Mouse (Mus musculus) hematopoietic stem cell, adult 5-6 weeks (primary cell): ENCODE results near the gene Rnasel. TPM values are rescaled to one million over a fixed set of nuclear protein-coding genes. Genes with fewer than 3 reads are reported as not detected.
A peak's percentile ranks its signal among the peaks of the same experiment; 100 is the strongest.

Experiments used
- ATAC-seq, 2 experiments: fragments of 125-278 bp in 1 of 2; replicated peaks in 1 of 2; 2 replicates each; pipeline ENCODE4 v1.8.0; 2016 to 2017; ENCODE audit warnings: inconsistent platforms in 2 of 2, mild to moderate bottlenecking in 2 of 2, moderate number of reproducible peaks in 2 of 2, low read depth in 1 of 2, moderate TSS enrichment in 1 of 2; ENCODE audit not compliant: low FRiP score in 2 of 2, poor library complexity in 2 of 2, severe bottlenecking in 2 of 2, insufficient read depth in 1 of 2, low TSS enrichment in 1 of 2
- total RNA-seq: library from RNA; stranded (forward); fragments of 172-1452, 232-1000 nt; gene quantifications from 2 replicates; pipeline ENCODE4 v1.2.3, GENCODE M21; 2017

Gene Rnasel
- 76.4 and 117 TPM in 2 replicates for total RNA-seq

GRCm38 (mm10) chr1:153749211-153749801 is at the start of gene Rnasel:
Gene Rnasel, plus strand, starts transcription at chr1:153749426.
- ATAC-seq = peak; percentile 51 to 65

- peak; percentile 23 to 31; a peak in 2 of 4 replicates for ATAC-seq
These were observed 48.7 kb upstream of the Rnasel start for GRCm38 (mm10) chr1:153700448-153701063.

- no peak for ATAC-seq
These were observed 47.8 kb upstream of the Rnasel start for GRCm38 (mm10) chr1:153701461-153701860.

GRCm38 (mm10) chr1:153702166-153702852 is 46.9 kb upstream of the Rnasel start:
- no peak for ATAC-seq

GRCm38 (mm10) chr1:153702853-153703410 is 46.3 kb upstream of the Rnasel start:
- ATAC-seq = no peak

GRCm38 (mm10) chr1:153703445-153703991 is 45.7 kb upstream of the Rnasel start:
- no peak for ATAC-seq

- ATAC-seq = no peak
These were observed 45.1 kb upstream of the Rnasel start for GRCm38 (mm10) chr1:153704174-153704573.

GRCm38 (mm10) chr1:153704996-153705395 is 44.2 kb upstream of the Rnasel start:
- no peak for ATAC-seq

- no peak for ATAC-seq
These were observed 40.6 kb upstream of the Rnasel start for GRCm38 (mm10) chr1:153708626-153709025.

- peak in 1 of 2 experiments; percentile 51; a peak in 3 of 4 replicates for ATAC-seq
These were observed 39.8 kb upstream of the Rnasel start for GRCm38 (mm10) chr1:153709451-153709850.

- no peak for ATAC-seq
These were observed 37.5 kb upstream of the Rnasel start for GRCm38 (mm10) chr1:153711544-153712262.

GRCm38 (mm10) chr1:153712633-153713032 is 36.6 kb upstream of the Rnasel start:
- ATAC-seq = no peak

- no peak for ATAC-seq
These were observed 31.2 kb upstream of the Rnasel start for GRCm38 (mm10) chr1:153717990-153718389.

GRCm38 (mm10) chr1:153720935-153721334 is 28.3 kb upstream of the Rnasel start:
- no peak for ATAC-seq

GRCm38 (mm10) chr1:153721565-153722310 is 27.5 kb upstream of the Rnasel start:
- ATAC-seq = no peak

- ATAC-seq = no peak
These were observed 25.8 kb upstream of the Rnasel start for GRCm38 (mm10) chr1:153723426-153723825.

GRCm38 (mm10) chr1:153726636-153727035 is 22.6 kb upstream of the Rnasel start:
- no peak for ATAC-seq
